Mouse (Mus musculus): ENCODE results near the gene 9230104L09Rik. TPM values are rescaled to one million over a fixed set of nuclear protein-coding genes. Genes with fewer than 3 reads are reported as not detected.

9230104L09Rik gene
- polyA plus RNA-seq, 1 experiment from 2014 or later = not detected

GRCm38 (mm10) chr2:148819909-148820308 is 44.9 kb downstream of the 9230104L09Rik start, which contains the start of gene Cst13:
Cst13 (plus strand) TSS chr2:148820081.
- no peak for ATAC-seq (ENCODE audit: low read depth)
- H3K9me3 ChIP-seq (ENCODE audit: control insufficient read depth, low read length) = no peaks in the 10 kb centered on the region
- H3K4me2 ChIP-seq (ENCODE audit: low read depth, low read length) = no peak within 1 kb of the TSS
- H3K36me3 ChIP-seq (ENCODE audit: control insufficient read depth, insufficient read depth, low read length) = no peaks in the 10 kb centered on the region
- no peak within 1 kb of the TSS for H3K9ac ChIP-seq (ENCODE audit: low read length)
- H3K27ac ChIP-seq (ENCODE audit: low read length) = no peak within 1 kb of the TSS
- H3K4me3 ChIP-seq (ENCODE audit: low read length) = no peak within 1 kb of the TSS
- H3K4me1 ChIP-seq (replicated peaks; ENCODE audit: control insufficient read depth, insufficient read depth, low read length) = no peaks in the 10 kb centered on the region
- no peaks in the 10 kb centered on the region for H3K27me3 ChIP-seq (ENCODE audit: control insufficient read depth, insufficient read depth, low read depth, low read length)

GRCm38 (mm10) chr2:148806696-148807095 is 58.1 kb downstream of the 9230104L09Rik start:
- no peak overlapping the region for H3K4me2 ChIP-seq (ENCODE audit: low read depth, low read length)
- H3K9me3 ChIP-seq (ENCODE audit: control insufficient read depth, low read length) = no peaks in the 10 kb centered on the region
- H3K4me3 ChIP-seq (ENCODE audit: low read length) = no peak overlapping the region
- H3K9ac ChIP-seq (ENCODE audit: low read length) = no peak overlapping the region
- H3K27me3 ChIP-seq (ENCODE audit: control insufficient read depth, insufficient read depth, low read depth, low read length) = no peaks in the 10 kb centered on the region
- no peak for ATAC-seq (ENCODE audit: low read depth)
- 69% methylated on average over 6 of the region's 6 CpGs for WGBS
- no peak overlapping the region for H3K27ac ChIP-seq (ENCODE audit: low read length)
- H3K36me3 ChIP-seq (ENCODE audit: control insufficient read depth, insufficient read depth, low read length) = no peaks in the 10 kb centered on the region
- no peaks in the 10 kb centered on the region for H3K4me1 ChIP-seq (replicated peaks; ENCODE audit: control insufficient read depth, insufficient read depth, low read length)

GRCm38 (mm10) chr2:148801491-148801921 is 63.3 kb downstream of the 9230104L09Rik start:
- H3K36me3 ChIP-seq (ENCODE audit: control insufficient read depth, insufficient read depth, low read length) = no peaks in the 10 kb centered on the region
- H3K4me2 ChIP-seq (ENCODE audit: low read depth, low read length) = no peak overlapping the region
- H3K27ac ChIP-seq (ENCODE audit: low read length) = no peak overlapping the region
- H3K27me3 ChIP-seq (ENCODE audit: control insufficient read depth, insufficient read depth, low read depth, low read length) = no peaks in the 10 kb centered on the region
- ATAC-seq (ENCODE audit: low read depth) = no peak
- no peak overlapping the region for H3K9ac ChIP-seq (ENCODE audit: low read length)
- H3K9me3 ChIP-seq (ENCODE audit: control insufficient read depth, low read length) = no peaks in the 10 kb centered on the region
- H3K4me1 ChIP-seq (replicated peaks; ENCODE audit: control insufficient read depth, insufficient read depth, low read length) = no peaks in the 10 kb centered on the region
- no peak overlapping the region for H3K4me3 ChIP-seq (ENCODE audit: low read length)
- WGBS = 31% methylated on average over 3 of the region's 3 CpGs

GRCm38 (mm10) chr2:148798485-148798884 is 66.4 kb downstream of the 9230104L09Rik start, which contains the start of gene Cst8:
Cst8 (plus strand) TSS chr2:148798785.
- no peak for ATAC-seq (ENCODE audit: low read depth)
- no peaks in the 10 kb centered on the region for H3K27me3 ChIP-seq (ENCODE audit: control insufficient read depth, insufficient read depth, low read depth, low read length)
- H3K9me3 ChIP-seq (ENCODE audit: control insufficient read depth, low read length) = no peaks in the 10 kb centered on the region
- H3K9ac ChIP-seq (ENCODE audit: low read length) = no peak within 1 kb of the TSS
- 76% methylated on average over 1 of the region's 1 CpGs for WGBS
- no peaks in the 10 kb centered on the region for H3K4me1 ChIP-seq (replicated peaks; ENCODE audit: control insufficient read depth, insufficient read depth, low read length)
- H3K36me3 ChIP-seq (ENCODE audit: control insufficient read depth, insufficient read depth, low read length) = no peaks in the 10 kb centered on the region
- H3K27ac ChIP-seq (ENCODE audit: low read length) = no peak within 1 kb of the TSS
- H3K4me2 ChIP-seq (ENCODE audit: low read depth, low read length) = no peak within 1 kb of the TSS
- no peak within 1 kb of the TSS for H3K4me3 ChIP-seq (ENCODE audit: low read length)

Other genes with a start within 250 kb of the 9230104L09Rik start
- gene Nxt1, start 192.4 kb downstream of the 9230104L09Rik start, polyA plus RNA-seq (2015; fragmentation: Nextera tagmentation; extraction: Ambion mirVana) = 80.3 and 88.7 TPM in 2 replicates
- 21.6 and 22.6 TPM in 2 replicates for gene Gzf1, start 184.0 kb downstream of the 9230104L09Rik start, polyA plus RNA-seq (2015; fragmentation: Nextera tagmentation; extraction: Ambion mirVana)
- gene Napb, start 132.6 kb downstream of the 9230104L09Rik start, polyA plus RNA-seq (2015; fragmentation: Nextera tagmentation; extraction: Ambion mirVana) = 2.5 and 3.5 TPM in 2 replicates
- gene Cstl1, start 114.7 kb downstream of the 9230104L09Rik start, polyA plus RNA-seq (2015; fragmentation: Nextera tagmentation; extraction: Ambion mirVana) = not detected in 2 replicates
- not detected in 2 replicates for gene Cst11, start 93.5 kb downstream of the 9230104L09Rik start, polyA plus RNA-seq (2015; fragmentation: Nextera tagmentation; extraction: Ambion mirVana)
- gene 8030411F24Rik, start 83.0 kb downstream of the 9230104L09Rik start, polyA plus RNA-seq (2015; fragmentation: Nextera tagmentation; extraction: Ambion mirVana) = not detected in 2 replicates
- gene Cst12, start 75.7 kb downstream of the 9230104L09Rik start, polyA plus RNA-seq (2015; fragmentation: Nextera tagmentation; extraction: Ambion mirVana) = not detected in 2 replicates
- gene Cst8, start 66.3 kb downstream of the 9230104L09Rik start, polyA plus RNA-seq (2015; fragmentation: Nextera tagmentation; extraction: Ambion mirVana) = not detected in 2 replicates
- gene Cst13, start 45.0 kb downstream of the 9230104L09Rik start, polyA plus RNA-seq (2015; fragmentation: Nextera tagmentation; extraction: Ambion mirVana) = not detected in 2 replicates
- gene Cst9, start 29.9 kb downstream of the 9230104L09Rik start, polyA plus RNA-seq (2015; fragmentation: Nextera tagmentation; extraction: Ambion mirVana) = 0.24 TPM in 1 of 2 replicates, not detected in the other
- gene Cst3, start 10.7 kb upstream of the 9230104L09Rik start, polyA plus RNA-seq (2015; fragmentation: Nextera tagmentation; extraction: Ambion mirVana) = 551 and 603 TPM in 2 replicates
- not detected in 2 replicates for gene Gm1330, start 138.2 kb upstream of the 9230104L09Rik start, polyA plus RNA-seq (2015; fragmentation: Nextera tagmentation; extraction: Ambion mirVana)
- gene Gm10750, start 152.2 kb upstream of the 9230104L09Rik start, polyA plus RNA-seq (2015; fragmentation: Nextera tagmentation; extraction: Ambion mirVana) = not detected in 2 replicates

Measured in lung, embryonic 16.5 days (tissue).